Mouse (Mus musculus) small intestine, adult 2 months (tissue): ENCODE results near the gene Ckmt1. TPM values are rescaled to one million over a fixed set of nuclear protein-coding genes. Genes with fewer than 3 reads are reported as not detected.
A peak's percentile ranks its signal among the peaks of the same experiment; 100 is the strongest.

Experiments used
- H3K27ac ChIP-seq: fragments of 200-500 bp; 2 replicates; pipeline ENCODE4 v1.5.1; 2012; ENCODE audit warnings: low read depth, low read length, control low read depth, inconsistent platforms; ENCODE audit not compliant: insufficient read depth
- H3K27me3 ChIP-seq: fragments of 200-500 bp; 2 replicates; pipeline ENCODE4 v1.6.1; 2012; ENCODE audit warnings: mild to moderate bottlenecking, moderate library complexity, low read length, inconsistent platforms; ENCODE audit not compliant: control insufficient read depth, insufficient read depth
- H3K36me3 ChIP-seq: fragments of 200-500 bp; 2 replicates; pipeline ENCODE4 v1.6.1; 2012; ENCODE audit warnings: mild to moderate bottlenecking, low read length, control low read depth, inconsistent platforms; ENCODE audit not compliant: control insufficient read depth, insufficient read depth
- H3K4me1 ChIP-seq: fragments of 200-500 bp; 2 replicates; pipeline ENCODE4 v1.6.1; 2012; ENCODE audit warnings: low read length, inconsistent platforms, mixed read lengths; ENCODE audit not compliant: control insufficient read depth, insufficient read depth, insufficient read length
- H3K4me3 ChIP-seq: fragments of 200-500 bp; 2 replicates; pipeline ENCODE4 v1.5.1; 2012; ENCODE audit warnings: low read depth, mild to moderate bottlenecking, control low read depth, inconsistent platforms, low read length, moderate library complexity
- CTCF ChIP-seq: fragments of 200-500 bp; IDR thresholded peaks from 2 replicates; pipeline ENCODE4 v1.5.1; 2012; ENCODE audit warnings: low read depth, mild to moderate bottlenecking, control low read depth, inconsistent platforms, low read length, moderate library complexity, mixed read lengths; ENCODE audit not compliant: insufficient replicate concordance, insufficient read length; ENCODE audit errors: extremely low read depth
- POLR2A ChIP-seq: fragments of 200-500 bp; IDR thresholded peaks from 2 replicates; pipeline ENCODE4 v1.6.1; 2012; ENCODE audit warnings: low read depth, mild to moderate bottlenecking, control low read depth, inconsistent platforms, low read length, moderate library complexity
- WGBS: fragments of 180-500 bp; shearing (Covaris S2); methylation state at CpG from one replicate; pipeline ENCODE4 v1.1.7; 2018; 5-methylcytosine and 5-hydroxymethylcytosine counted together
- polyA plus RNA-seq: library from polyadenylated mRNA; depleted of rRNA; stranded (reverse); fragments of >200 nt; gene quantifications from 2 replicates; pipeline ENCODE4 v1.2.3, GENCODE M21; 2012

The Ckmt1 gene
- polyA plus RNA-seq, 1 experiment, result 2,297 TPM

DNA sequence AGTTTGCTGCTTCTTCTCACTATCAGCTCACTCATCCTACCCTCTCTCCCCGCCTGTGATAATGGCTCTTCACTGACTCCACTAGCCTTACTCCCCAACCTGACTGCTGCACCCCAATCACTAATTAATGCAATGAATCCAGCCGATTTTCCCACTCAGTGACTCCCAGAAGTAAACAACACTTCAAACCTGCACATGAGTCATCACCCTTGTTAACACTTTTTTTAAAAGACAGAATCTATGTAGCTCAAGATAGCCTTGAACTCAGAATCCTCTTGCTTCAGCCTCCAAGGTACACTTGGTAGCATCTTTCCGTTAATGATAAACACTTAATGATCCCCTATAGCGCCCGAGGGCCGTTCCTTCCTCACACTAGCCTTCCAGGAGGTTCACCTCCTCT lies 3.1 kb upstream of the Ckmt1 start:
- Histone ChIP-seq H3K27ac (peak overlapping the region; percentile 48), H3K27me3 (no peaks in the 10 kb centered on the region), H3K36me3 (peaks cover 7% of the 10 kb centered on the region), H3K4me1 (peaks cover 18% of the 10 kb centered on the region), H3K4me3 (peak overlapping the region; percentile 86)
- TF ChIP-seq CTCF (no peak), POLR2A (no peak)
- 1% methylated on average over 6 of the region's 6 CpGs for WGBS

DNA sequence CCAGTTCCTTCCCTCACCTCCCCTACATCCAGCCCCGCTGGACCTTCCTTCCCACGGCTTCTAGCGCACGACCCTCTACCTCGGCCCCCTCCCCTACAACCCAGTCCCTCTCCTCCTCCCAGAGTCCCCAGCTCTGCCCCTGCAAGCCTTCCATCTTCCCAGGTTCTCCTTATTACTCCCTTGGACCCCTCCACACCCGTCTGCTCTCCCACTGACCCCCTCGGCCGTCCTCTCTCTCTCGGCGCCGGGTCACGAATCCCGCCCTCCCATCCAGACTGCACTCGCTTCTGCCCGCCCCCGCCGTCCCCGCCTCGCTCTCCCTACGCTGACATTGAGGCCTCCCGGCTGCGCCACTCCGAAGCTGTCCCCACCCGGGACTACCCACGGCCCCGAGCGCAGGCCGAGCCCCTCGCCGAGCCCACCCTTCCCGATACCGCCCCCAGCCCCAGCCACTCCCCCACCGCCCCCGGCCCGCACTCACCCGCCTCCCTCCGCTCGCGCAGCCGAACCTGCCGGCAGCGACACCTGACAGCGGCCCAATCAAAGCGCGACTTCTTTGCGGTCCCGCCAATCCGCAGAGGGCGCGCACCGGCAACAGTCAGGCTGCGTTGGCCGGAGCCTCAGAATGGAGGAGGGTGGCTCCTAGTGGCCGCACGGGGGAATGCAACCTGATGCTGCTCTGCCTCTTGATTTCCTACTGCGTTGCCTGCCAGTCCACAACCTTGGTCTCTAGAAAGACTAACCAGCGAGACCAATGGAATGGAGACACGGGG lies 2.5 kb upstream of the Ckmt1 start, which contains the start of gene Ppip5k1:
Gene Ppip5k1 (minus strand): TSS at position 577 of the 773 bp plus-strand sequence.
- WGBS, result 1% methylated on average over 58 of the region's 58 CpGs
- peak within 1 kb of the TSS; percentile 48 for H3K27ac ChIP-seq
- H3K4me1 ChIP-seq, result peaks cover 16% of the 10 kb centered on the region
- no peaks in the 10 kb centered on the region for H3K27me3 ChIP-seq
- TF ChIP-seq POLR2A, result no peak
- peak; percentile 87 for TF ChIP-seq CTCF
- 0 out of 2 replicates have a peak, but pooled peaks cover 2% of the 10 kb centered on the region for H3K36me3 ChIP-seq
- H3K4me3 ChIP-seq, result peak within 1 kb of the TSS; percentile 86

- Histone ChIP-seq H3K4me1 (peaks cover 23% of the 10 kb centered on the region), H3K27me3 (no peaks in the 10 kb centered on the region), H3K27ac (peak overlapping the region; percentile 99), H3K36me3 (peaks cover 22% of the 10 kb centered on the region), H3K4me3 (peak overlapping the region; percentile 81)
- WGBS, result 0% methylated on average over 4 of the region's 4 CpGs
- TF ChIP-seq CTCF (no peak), POLR2A (no peak)
Measured at GRCm38 (mm10) chr2:121357961-121358360, 447 bp downstream of the Ckmt1 start.

DNA sequence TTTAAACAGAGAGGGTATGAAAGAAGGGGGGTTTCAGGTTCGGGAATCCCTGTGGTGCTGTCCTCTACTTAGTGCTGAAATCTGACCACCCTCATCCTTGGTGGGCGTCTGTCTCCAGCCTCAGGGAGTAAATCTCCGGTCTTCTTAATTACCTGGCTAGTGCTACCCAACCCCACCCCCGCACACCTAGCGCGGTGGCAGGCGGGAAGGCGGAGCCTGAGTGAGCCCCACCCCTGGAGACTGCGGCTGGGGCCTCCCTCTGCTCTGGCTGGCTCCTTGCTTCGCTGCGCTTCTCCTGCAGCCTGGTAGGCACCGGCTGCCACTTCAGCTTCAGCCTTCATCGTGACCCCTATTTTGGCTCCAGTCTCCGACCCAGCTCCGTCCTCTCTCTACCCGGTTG lies 867 bp downstream of the Ckmt1 start:
- Histone ChIP-seq H3K27ac (peak overlapping the region; percentile 99), H3K4me3 (peak overlapping the region; percentile 81), H3K36me3 (peaks cover 26% of the 10 kb centered on the region), H3K4me1 (peaks cover 23% of the 10 kb centered on the region), H3K27me3 (no peaks in the 10 kb centered on the region)
- TF ChIP-seq POLR2A (no peak; the same call in 1 of the 2 replicates), CTCF (no peak)
- 2% methylated on average over 16 of the region's 16 CpGs for WGBS

- Histone ChIP-seq H3K27ac (peak overlapping the region; percentile 79), H3K36me3 (peaks cover 36% of the 10 kb centered on the region), H3K27me3 (no peaks in the 10 kb centered on the region), H3K4me1 (peaks cover 20% of the 10 kb centered on the region), H3K4me3 (peak overlapping the region; percentile 65)
- TF ChIP-seq POLR2A, result no peak
- no peak for TF ChIP-seq CTCF
- 52% methylated on average over 4 of the region's 4 CpGs for WGBS
Measured at GRCm38 (mm10) chr2:121359461-121359860, 1.9 kb downstream of the Ckmt1 start.

DNA sequence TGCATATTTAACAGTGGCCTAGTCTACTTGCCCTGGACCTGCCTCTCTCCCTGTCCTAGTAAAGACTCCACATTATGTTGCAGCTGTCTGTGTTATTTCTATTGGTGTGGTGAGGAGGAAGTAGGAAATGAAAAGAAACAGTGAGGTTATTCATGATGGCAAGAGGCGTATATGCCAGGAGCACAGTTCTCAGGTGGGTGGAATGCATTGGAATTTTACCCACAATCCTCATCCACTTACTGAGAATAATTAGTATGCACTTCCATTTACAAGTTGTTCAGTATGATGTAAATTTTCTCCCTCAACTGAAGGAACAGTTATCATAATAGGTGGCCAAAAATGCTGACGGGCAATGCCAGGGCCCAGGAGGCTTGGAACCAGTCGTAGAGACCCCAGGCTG lies 6.1 kb downstream of the Ckmt1 start:
- 75% methylated on average over 3 of the region's 3 CpGs for WGBS
- Histone ChIP-seq H3K27me3 (no peaks in the 10 kb centered on the region), H3K27ac (no peak overlapping the region), H3K4me3 (no peak overlapping the region), H3K4me1 (peaks cover 13% of the 10 kb centered on the region), H3K36me3 (peaks cover 42% of the 10 kb centered on the region)
- TF ChIP-seq POLR2A (no peak), CTCF (no peak)

DNA sequence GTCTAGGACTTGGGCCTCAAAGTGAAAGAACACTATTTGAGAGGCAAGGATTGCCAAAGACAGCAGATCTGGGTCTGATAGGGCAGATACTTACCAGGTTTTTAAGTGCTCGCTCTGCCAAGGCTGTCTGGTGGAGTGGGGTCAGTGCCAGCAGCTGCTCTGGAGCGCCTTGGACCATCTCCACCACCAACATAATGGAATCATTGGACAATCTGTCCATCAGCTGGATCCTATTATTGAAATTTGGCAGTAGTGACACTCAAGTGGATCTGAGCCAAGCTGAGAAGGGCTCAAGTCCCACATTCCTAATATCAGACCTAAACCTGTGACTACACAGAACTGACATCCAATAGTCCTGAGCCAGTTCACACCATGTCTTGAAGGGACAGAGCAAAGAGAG lies 11.3 kb downstream of the Ckmt1 start:
- Histone ChIP-seq H3K27ac (no peak overlapping the region), H3K4me3 (no peak overlapping the region), H3K4me1 (peaks cover 3% of the 10 kb centered on the region; the same call in 1 of the 2 replicates), H3K36me3 (peaks cover 12% of the 10 kb centered on the region), H3K27me3 (no peaks in the 10 kb centered on the region)
- 83% methylated on average over 2 of the region's 2 CpGs for WGBS
- TF ChIP-seq CTCF (no peak), POLR2A (no peak)
